Mouse (Mus musculus) heart, embryonic 14.5 days (tissue): ENCODE results near the gene Aatk. TPM values are rescaled to one million over a fixed set of nuclear protein-coding genes. Genes with fewer than 3 reads are reported as not detected.
A peak's percentile ranks its signal among the peaks of the same experiment; 100 is the strongest.

Experiments used
- ATAC-seq: fragments of 200-750 bp; cut with Nextera tagmentation; 2 replicates; pipeline ENCODE4 v1.8.0; 2017; ENCODE audit warnings: low read depth, moderate TSS enrichment; ENCODE audit not compliant: insufficient number of reproducible peaks, insufficient read depth, low FRiP score
- H3K27ac ChIP-seq, 2 experiments: fragments of 200-500 bp in 1 of 2; fragments of 300-500 bp in 1 of 2; sonication (generic) in 1 of 2; replicated peaks in 1 of 2; 2 replicates each; pipeline ENCODE4 v1.5.1; 2012 to 2014; ENCODE audit warnings: low read depth in 2 of 2, low read length in 2 of 2, control low read depth in 1 of 2, mild to moderate bottlenecking in 1 of 2, mixed read lengths in 1 of 2; ENCODE audit not compliant: control insufficient read depth in 1 of 2, insufficient read depth in 1 of 2
- H3K27me3 ChIP-seq: fragments of 300-500 bp; sonication (generic); 2 replicates; pipeline ENCODE4 v1.6.1; 2014; ENCODE audit warnings: mild to moderate bottlenecking, low read length, control low read depth; ENCODE audit not compliant: control insufficient read depth, insufficient read depth
- H3K36me3 ChIP-seq: fragments of 300-500 bp; sonication (generic); 2 replicates; pipeline ENCODE4 v1.6.1; 2014; ENCODE audit warnings: mild to moderate bottlenecking, control low read depth, low read length, mixed read lengths; ENCODE audit not compliant: control insufficient read depth, insufficient read depth
- H3K4me1 ChIP-seq, 2 experiments: fragments of 200-500 bp in 1 of 2; fragments of 300-500 bp in 1 of 2; sonication (generic) in 1 of 2; 2 replicates each; pipeline ENCODE4 v1.6.1; 2012 to 2014; ENCODE audit warnings: low read length in 2 of 2, control low read depth in 1 of 2, mixed read lengths in 1 of 2; ENCODE audit not compliant: control insufficient read depth in 2 of 2, insufficient read depth in 2 of 2
- H3K4me2 ChIP-seq: fragments of 300-500 bp; sonication (generic); 2 replicates; pipeline ENCODE4 v1.6.1; 2014; ENCODE audit warnings: mild to moderate bottlenecking, low read length
- H3K4me3 ChIP-seq, 2 experiments: fragments of 200-500 bp in 1 of 2; fragments of 300-500 bp in 1 of 2; sonication (generic) in 1 of 2; 2 replicates each; pipeline ENCODE4 v1.5.1; 2012 to 2014; ENCODE audit warnings: low read length in 2 of 2, mild to moderate bottlenecking in 2 of 2, control low read depth in 1 of 2, low read depth in 1 of 2, moderate library complexity in 1 of 2; ENCODE audit not compliant: control insufficient read depth in 1 of 2, insufficient read depth in 1 of 2
- H3K9ac ChIP-seq: fragments of 300-500 bp; sonication (generic); 2 replicates; pipeline ENCODE4 v1.6.1; 2014; ENCODE audit warnings: mild to moderate bottlenecking, low read length
- H3K9me3 ChIP-seq: fragments of 300-500 bp; sonication (generic); 2 replicates; pipeline ENCODE4 v1.6.1; 2016; ENCODE audit warnings: low read length, control low read depth; ENCODE audit not compliant: control insufficient read depth
- WGBS: fragments of 180-500 bp; shearing (Covaris S2); extraction: QIAGEN DNeasy Blood & Tissue Kit; methylation state at CpG from one replicate; pipeline ENCODE4 v1.1.7; 2014; 5-methylcytosine and 5-hydroxymethylcytosine counted together
- polyA plus RNA-seq: library from polyadenylated mRNA; unstranded; fragments of >200 nt; fragmentation: Nextera tagmentation; extraction: Ambion mirVana; gene quantifications from 2 replicates; pipeline ENCODE4 v1.2.1, GENCODE M21; 2014

Aatk gene
- polyA plus RNA-seq, 1 experiment from 2014 or later, result 1.1 TPM

DNA sequence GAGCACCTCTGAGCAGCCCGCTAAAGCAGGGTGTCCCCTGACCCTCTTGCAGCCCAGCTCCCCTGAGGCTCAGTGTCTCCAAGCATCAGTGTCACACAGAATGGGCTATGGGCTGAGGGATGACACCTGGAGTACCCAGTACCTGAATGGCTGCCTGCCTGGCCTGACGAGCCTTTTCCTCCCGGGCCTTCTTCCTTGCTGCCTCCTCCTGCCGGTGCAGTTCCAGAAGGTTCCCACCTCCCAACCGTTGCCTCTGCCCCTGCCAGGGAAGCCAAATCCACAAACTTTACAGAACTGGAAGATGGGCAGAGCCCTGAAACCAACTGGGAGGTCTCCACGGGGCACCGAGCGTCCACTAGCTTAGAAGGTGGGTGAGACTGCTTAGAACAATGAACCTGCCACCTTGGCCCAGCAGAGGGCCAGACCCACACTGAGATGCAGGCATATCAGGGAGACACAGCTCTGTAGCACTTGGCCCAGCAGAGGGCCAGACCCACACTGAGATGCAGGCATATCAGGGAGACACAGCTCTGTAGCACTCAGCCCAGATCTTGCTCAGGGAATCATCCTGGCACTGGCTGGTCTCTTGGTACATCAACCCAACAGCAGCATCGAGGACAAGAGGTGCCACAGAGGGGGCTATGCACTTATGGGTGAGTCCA lies 26.1 kb upstream of the Aatk start:
- no peak overlapping the region for H3K4me3 ChIP-seq
- no peak overlapping the region for H3K27ac ChIP-seq
- no peaks in the 10 kb centered on the region for H3K9me3 ChIP-seq
- no peak overlapping the region for H3K9ac ChIP-seq
- peaks cover 88% of the 10 kb centered on the region for H3K36me3 ChIP-seq
- H3K27me3 ChIP-seq, result no peaks in the 10 kb centered on the region
- 87% methylated on average over 9 of the region's 9 CpGs for WGBS
- no peak for ATAC-seq
- H3K4me1 ChIP-seq, result no peaks in the 10 kb centered on the region
- no peak overlapping the region for H3K4me2 ChIP-seq

DNA sequence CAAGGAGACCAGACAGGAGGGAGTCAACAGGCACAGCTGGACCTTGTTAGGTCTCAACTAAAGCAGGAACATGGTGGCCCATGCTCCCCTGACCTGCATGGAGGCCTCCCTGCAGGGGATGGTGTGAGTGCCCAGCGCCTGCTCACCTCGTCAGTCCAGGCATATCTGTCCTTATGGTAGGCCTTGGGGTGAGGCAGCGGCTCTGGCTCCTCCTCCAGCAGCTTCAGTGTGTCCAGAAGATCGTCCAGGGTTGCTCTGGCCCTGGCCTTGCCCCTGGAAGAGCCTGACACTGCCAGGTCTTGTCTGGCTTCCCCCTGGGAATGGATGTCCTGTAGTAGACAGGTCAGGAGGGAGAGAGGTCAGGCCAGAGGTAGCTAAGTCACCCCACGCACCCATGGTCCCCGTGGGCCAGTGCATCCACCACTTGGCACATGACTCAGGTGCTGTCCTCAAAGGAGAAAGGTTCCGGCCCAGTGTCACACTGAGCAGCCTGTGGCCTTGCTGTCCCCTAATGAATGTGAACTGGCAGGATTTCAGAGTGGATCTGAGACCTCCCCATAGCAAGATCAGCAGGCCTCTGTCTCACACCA lies 24.9 kb upstream of the Aatk start:
- no peak overlapping the region for H3K9ac ChIP-seq
- no peaks in the 10 kb centered on the region for H3K9me3 ChIP-seq
- H3K4me3 ChIP-seq, result no peak overlapping the region
- no peak for ATAC-seq
- H3K27me3 ChIP-seq, result no peaks in the 10 kb centered on the region
- H3K4me1 ChIP-seq, result no peaks in the 10 kb centered on the region
- H3K27ac ChIP-seq, result no peak overlapping the region
- H3K4me2 ChIP-seq, result no peak overlapping the region
- peaks cover 93% of the 10 kb centered on the region for H3K36me3 ChIP-seq
- 92% methylated on average over 7 of the region's 7 CpGs for WGBS

- H3K36me3 ChIP-seq, result peaks cover 86% of the 10 kb centered on the region
These were observed 24.1 kb upstream of the Aatk start for GRCm38 (mm10) chr11:120071065-120071464.

GRCm38 (mm10) chr11:120070286-120070930 lies 23.4 kb upstream of the Aatk start:
- Histone ChIP-seq H3K4me1 (peaks cover 3 to 6% of the 10 kb centered on the region in 2 experiments; a peak in 1 of 4 replicates), H3K9me3 (no peaks in the 10 kb centered on the region), H3K27ac (no peak overlapping the region), H3K36me3 (peaks cover 79% of the 10 kb centered on the region), H3K4me2 (no peak overlapping the region), H3K4me3 (no peak overlapping the region), H3K9ac (no peak overlapping the region), H3K27me3 (no peaks in the 10 kb centered on the region)
- 90% methylated on average over 27 of the region's 27 CpGs for WGBS
- no peak for ATAC-seq

More at GRCm38 (mm10) chr11:120071065-120071464, 24.1 kb upstream of the Aatk start:
- H3K9me3 ChIP-seq, result no peaks in the 10 kb centered on the region
- no peak overlapping the region for H3K4me2 ChIP-seq
- H3K4me1 ChIP-seq, result 0 out of 4 replicates have a peak, but pooled peaks cover 0 to under 1% of the 10 kb centered on the region in 2 experiments
- no peak overlapping the region for H3K9ac ChIP-seq
- ATAC-seq, result no peak
- WGBS, result 77% methylated on average over 12 of the region's 12 CpGs
- no peak overlapping the region for H3K27ac ChIP-seq
- no peaks in the 10 kb centered on the region for H3K27me3 ChIP-seq
- no peak overlapping the region for H3K4me3 ChIP-seq

- 42% methylated on average over 11 of the region's 11 CpGs for WGBS
- peaks cover 74% of the 10 kb centered on the region for H3K36me3 ChIP-seq
These were observed 22.3 kb upstream of the Aatk start for GRCm38 (mm10) chr11:120069261-120069660.

DNA sequence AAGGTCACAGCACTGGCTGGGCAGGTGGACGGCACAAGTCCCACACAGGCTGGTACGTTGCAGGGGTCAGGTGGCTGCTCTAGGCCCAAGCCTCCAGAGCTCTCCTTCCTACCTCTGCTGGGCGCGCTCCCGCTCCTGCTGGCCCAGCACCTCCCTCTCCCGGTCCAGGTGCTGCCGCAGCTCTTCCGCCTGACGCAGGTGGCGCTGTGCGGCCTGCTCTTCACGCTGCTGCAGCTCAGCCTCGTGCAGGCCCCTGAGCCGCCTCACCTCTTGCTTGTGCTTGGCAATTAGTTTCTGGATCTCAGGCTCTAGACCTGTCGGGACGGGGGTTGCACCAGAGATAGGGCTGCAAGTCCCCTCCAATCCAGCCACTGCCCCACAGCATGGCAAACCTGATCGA lies 20.9 kb upstream of the Aatk start:
- Histone ChIP-seq H3K4me3 (no peak overlapping the region), H3K27ac (no peak overlapping the region), H3K9ac (no peak overlapping the region), H3K4me1 (peaks cover 5 to 6% of the 10 kb centered on the region in 2 experiments; a peak in 1 of 4 replicates), H3K36me3 (peaks cover 73% of the 10 kb centered on the region), H3K27me3 (no peaks in the 10 kb centered on the region), H3K9me3 (no peaks in the 10 kb centered on the region), H3K4me2 (no peak overlapping the region)
- no peak for ATAC-seq
- 67% methylated on average over 17 of the region's 17 CpGs for WGBS

More at GRCm38 (mm10) chr11:120069261-120069660, 22.3 kb upstream of the Aatk start:
- no peak overlapping the region for H3K27ac ChIP-seq
- no peak overlapping the region for H3K9ac ChIP-seq
- no peaks in the 10 kb centered on the region for H3K9me3 ChIP-seq
- no peak for ATAC-seq
- no peaks in the 10 kb centered on the region for H3K27me3 ChIP-seq
- peaks cover 5 to 6% of the 10 kb centered on the region in 2 experiments; a peak in 1 of 4 replicates for H3K4me1 ChIP-seq
- H3K4me3 ChIP-seq, result no peak overlapping the region
- no peak overlapping the region for H3K4me2 ChIP-seq

DNA sequence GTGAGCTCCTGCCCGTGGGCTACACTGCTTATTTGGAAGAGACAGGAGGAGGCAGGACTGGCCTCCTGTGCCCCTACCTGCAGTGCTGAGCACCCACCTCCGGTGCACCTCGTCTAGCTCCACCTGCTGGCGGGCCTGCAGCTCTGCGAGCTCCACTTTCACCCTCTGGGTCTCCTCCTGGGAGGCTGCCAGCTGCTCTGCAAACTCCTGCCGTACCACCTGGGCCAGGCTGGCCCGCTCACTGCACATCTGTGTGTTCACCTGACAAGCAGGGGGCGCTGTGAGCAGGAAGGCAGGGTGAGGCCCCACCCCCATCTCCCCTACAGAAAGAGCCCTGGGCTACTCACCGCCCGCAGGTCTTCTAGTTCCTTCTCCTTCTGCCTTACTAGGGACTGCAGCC lies 18.3 kb upstream of the Aatk start:
- H3K9ac ChIP-seq, result peak overlapping the region; percentile 28; the same call in 1 of the 2 replicates
- peak overlapping the region; percentile 44 for H3K4me2 ChIP-seq
- H3K27me3 ChIP-seq, result no peaks in the 10 kb centered on the region
- H3K36me3 ChIP-seq, result peaks cover 48% of the 10 kb centered on the region
- no peaks in the 10 kb centered on the region for H3K9me3 ChIP-seq
- peaks cover 5 to 6% of the 10 kb centered on the region in 2 experiments; a peak in 1 of 4 replicates for H3K4me1 ChIP-seq
- 30% methylated on average over 10 of the region's 10 CpGs for WGBS
- no peak overlapping the region for H3K4me3 ChIP-seq
- no peak for ATAC-seq
- H3K27ac ChIP-seq, result 0 out of 4 replicates have a peak overlapping the region, but pooled peaks of 1 of the 2 experiments have one; percentile 41
